Mouse (Mus musculus) left cerebral cortex, postnatal 10 days (tissue): ENCODE data around the gene Olfr263. TPM values are rescaled to one million over a fixed set of nuclear protein-coding genes. Genes with fewer than 3 reads are reported as not detected.

Experiments
- DNase-seq, 2 experiments: peaks; one replicate each; pipeline ENCODE4 v3.0.0; 2021 to 2022; ENCODE audit warnings: low spot score in 2 of 2, mixed read lengths in 1 of 2; ENCODE audit errors: extremely low spot score in 1 of 2
- intact Hi-C: fragments of 180-260 bp; cut with DNase I; formaldehyde crosslinking; loops from one replicate; pipeline ENCODE4 v1.15.1; 2025
- total RNA-seq, 2 experiments: library from RNA; stranded (reverse); gene quantifications; 2 replicates each; pipeline ENCODE4 v1.2.3; 2021

Olfr263 gene
- total RNA-seq, 2 experiments from 2014 or later, result not detected

- intact Hi-C loops, result no loop called here
Observed at GRCm38 (mm10) chr13:21168371-21169011, 39.1 kb downstream of the Olfr263 start.

DNA sequence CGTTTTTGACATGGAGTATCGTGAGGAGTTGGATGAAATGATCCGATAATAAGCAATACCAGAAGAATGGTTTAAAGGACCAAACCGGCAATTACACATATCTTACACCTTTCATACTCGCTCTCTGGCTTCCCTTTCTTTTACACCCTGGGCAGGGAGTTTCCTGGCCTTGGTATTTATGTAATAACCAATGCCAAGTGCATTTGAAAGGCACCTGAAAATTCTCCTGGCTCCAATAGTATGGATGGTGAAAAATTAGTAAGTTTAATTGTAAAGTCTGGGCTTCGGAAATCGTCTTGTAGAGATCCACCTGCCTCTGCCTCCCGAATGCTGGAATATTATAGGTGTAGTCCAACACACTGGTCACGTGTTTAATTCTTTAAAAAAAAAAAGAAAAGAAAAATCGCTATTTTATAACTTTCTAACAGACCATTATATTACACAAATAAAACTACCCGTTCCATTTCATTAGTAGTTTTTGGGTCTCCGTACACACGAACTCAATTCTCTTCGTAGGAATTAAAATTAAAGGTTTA lies 39.8 kb downstream of the Olfr263 start:
- intact Hi-C loops, result no loop called here
- DNase-seq, result no peak

More at GRCm38 (mm10) chr13:21168371-21169011, 39.1 kb downstream of the Olfr263 start:
- no peak for DNase-seq

DNA sequence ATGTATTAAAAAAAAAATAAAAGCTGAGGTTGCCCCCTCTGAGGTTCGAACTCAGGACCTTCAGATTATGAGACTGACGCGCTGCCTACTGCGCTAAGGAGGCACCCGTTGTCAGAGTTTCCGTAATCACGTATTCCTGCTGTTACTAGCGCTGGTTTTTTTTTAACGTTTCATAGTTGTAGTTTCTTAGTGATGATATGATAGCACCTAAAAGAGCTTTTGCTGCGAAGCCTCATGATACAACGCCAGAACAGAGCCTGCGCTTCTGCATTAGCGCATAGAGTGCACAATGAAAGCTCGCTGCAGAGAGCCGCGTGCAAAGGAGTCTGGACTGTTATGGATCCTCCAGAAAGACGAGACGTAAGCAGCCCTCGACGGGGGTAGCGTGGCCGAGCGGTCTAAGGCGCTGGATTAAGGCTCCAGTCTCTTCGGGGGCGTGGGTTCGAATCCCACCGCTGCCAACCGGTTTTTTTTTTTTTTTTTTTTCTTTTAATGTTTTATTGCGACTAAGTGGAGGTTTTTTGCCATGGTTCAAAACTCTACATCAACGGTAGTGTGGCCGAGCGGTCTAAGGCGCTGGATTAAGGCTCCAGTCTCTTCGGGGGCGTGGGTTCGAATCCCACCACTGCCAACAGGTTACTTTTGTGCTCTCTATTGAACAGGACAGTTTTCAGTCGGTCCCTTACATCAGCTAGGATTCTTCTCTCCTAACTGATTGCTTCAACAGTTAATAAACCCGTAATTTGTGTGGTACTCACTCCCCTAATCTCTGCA lies 40.4 kb downstream of the Olfr263 start:
- intact Hi-C loops, result loop anchor here (5.0 kb wide), 1 partner anchor 107 kb away; no protein-coding TSS in a partner anchor
- peak; percentile 79 to 87 for DNase-seq

- intact Hi-C loops, result loop anchor here (5.0 kb wide), 1 partner anchor 107 kb away; no protein-coding TSS in a partner anchor
- DNase-seq, result no peak
Observed at GRCm38 (mm10) chr13:21170431-21171155, 41.2 kb downstream of the Olfr263 start.

GRCm38 (mm10) chr13:21171156-21171530 lies 41.7 kb downstream of the Olfr263 start:
- peak in 1 of 2 experiments; percentile 49 for DNase-seq
- intact Hi-C loops, result loop anchor here (5.0 kb wide), 1 partner anchor 106 kb away; no protein-coding TSS in a partner anchor

- intact Hi-C loops, result loop anchor here (2.0 to 5.0 kb wide), 2 partner anchors 106 to 155 kb away; no protein-coding TSS in a partner anchor
- peak in 1 of 2 experiments; percentile 45 for DNase-seq
Observed at GRCm38 (mm10) chr13:21171600-21172150, 42.2 kb downstream of the Olfr263 start.

GRCm38 (mm10) chr13:21172241-21173027 lies 43.0 kb downstream of the Olfr263 start:
- intact Hi-C loops, result loop anchor here (2.0 to 5.0 kb wide), 2 partner anchors 105 to 154 kb away; no protein-coding TSS in a partner anchor
- peak; percentile 68 to 76 for DNase-seq

- DNase-seq, result peak; percentile 74 to 93
- intact Hi-C loops, result loop anchor here (2.0 to 5.0 kb wide), 2 partner anchors 104 to 154 kb away; no protein-coding TSS in a partner anchor
Observed at GRCm38 (mm10) chr13:21173072-21173471, 43.6 kb downstream of the Olfr263 start.

DNA sequence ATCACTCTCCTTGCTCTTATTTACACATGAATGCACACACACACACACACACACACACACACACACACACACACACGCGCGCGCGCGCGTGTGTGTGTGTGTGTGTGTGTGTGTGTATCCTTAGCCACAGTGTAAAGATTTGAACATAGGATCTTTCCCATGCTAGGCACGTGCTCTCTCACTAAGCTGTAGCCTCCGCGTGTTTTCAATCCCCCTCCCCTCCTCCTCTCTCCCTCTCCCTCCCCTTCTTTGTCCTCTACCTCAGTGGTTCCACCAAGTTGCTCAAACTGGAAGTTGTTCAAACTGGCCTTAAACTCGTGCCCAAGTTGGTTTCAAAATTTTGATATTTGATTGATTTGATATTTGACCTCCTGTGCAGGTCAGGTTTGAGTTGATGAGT lies 47.3 kb downstream of the Olfr263 start:
- intact Hi-C loops, result no loop called here
- no peak for DNase-seq

- DNase-seq, result no peak
- intact Hi-C loops, result no loop called here
Observed at GRCm38 (mm10) chr13:21177657-21178056, 48.2 kb downstream of the Olfr263 start.

DNA sequence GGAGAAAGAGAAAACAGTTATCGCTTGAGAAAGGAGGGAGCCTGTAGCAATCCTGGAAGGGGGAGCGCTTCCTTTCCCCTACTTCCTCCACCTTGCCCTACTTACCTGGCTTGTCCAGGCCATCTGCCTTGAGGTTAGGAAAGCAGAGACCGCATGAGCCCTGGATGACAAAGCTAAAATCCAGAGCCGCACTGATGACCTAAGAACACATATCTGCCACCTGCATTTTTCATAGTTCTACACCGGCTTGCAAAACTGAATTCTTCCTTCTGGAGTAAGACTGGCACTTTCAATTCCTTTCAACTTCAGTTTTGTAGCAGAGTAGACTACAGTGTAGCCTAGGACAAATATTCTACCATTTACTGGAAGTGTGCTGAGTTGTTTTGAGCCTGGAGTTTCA lies 48.9 kb downstream of the Olfr263 start:
- DNase-seq, result no peak
- intact Hi-C loops, result no loop called here

- no peak for DNase-seq
- intact Hi-C loops, result no loop called here
Observed at GRCm38 (mm10) chr13:21179367-21179723, 49.9 kb downstream of the Olfr263 start, which contains the start of gene Trim27. Gene Trim27 (plus strand): TSS chr13:21179445.

GRCm38 (mm10) chr13:21179724-21180550 lies 50.5 kb downstream of the Olfr263 start:
- DNase-seq, result peak; percentile 76 to 89
- intact Hi-C loops, result no loop called here

GRCm38 (mm10) chr13:21180551-21181530 lies 51.4 kb downstream of the Olfr263 start:
- peak in 1 of 2 experiments; percentile 79 for DNase-seq
- intact Hi-C loops, result no loop called here

GRCm38 (mm10) chr13:21181996-21182395 lies 52.6 kb downstream of the Olfr263 start:
- intact Hi-C loops, result no loop called here

GRCm38 (mm10) chr13:21183066-21183465 lies 53.6 kb downstream of the Olfr263 start:
- no peak for DNase-seq
- intact Hi-C loops, result no loop called here

More at GRCm38 (mm10) chr13:21181996-21182395, 52.6 kb downstream of the Olfr263 start:
- DNase-seq, result no peak
